16 mouse cellular contexts compared by ENCODE assay signal in genomic region chr16:91126734-91127524, GRCm38 (mm10). TPM values are rescaled to one million over a fixed set of nuclear protein-coding genes. Genes with fewer than 3 reads are reported as not detected.
"Had no signal": no experiment of that assay in that cellular context is flagged by ENCODE, and none has a peak within 500 bp of the region (broad histone marks: within the 10 kb centered on the region; RNA-seq: fewer than 3 reads in every experiment).

No protein-coding gene starts in this region.

- H3K9ac ChIP-seq: neural tube, embryonic 15.5 days; stomach, embryonic 15.5 days had no signal

- H3K4me3 ChIP-seq: neural tube, embryonic 15.5 days; stomach, embryonic 15.5 days had no signal

- H3K27ac ChIP-seq: neural tube, embryonic 15.5 days; stomach, embryonic 15.5 days; stomach, postnatal 0 days had no signal

- H3K36me3 ChIP-seq: neural tube, embryonic 15.5 days; stomach, embryonic 15.5 days had no signal

- DNase-seq: retina, postnatal 1 day; right cerebral cortex, adult 18-20 months; right cerebral cortex, postnatal 14 days; right cerebral cortex, postnatal 25 days; right cerebral cortex, postnatal 4 days; spleen, adult 18-20 months; thymus, adult 18-20 months; thymus, adult 2 months; thymus, postnatal 14 days; thymus, postnatal 25 days; thymus, postnatal 36 days; thymus, postnatal 4 days had no signal

- H3K4me2 ChIP-seq: neural tube, embryonic 15.5 days; stomach, embryonic 15.5 days had no signal

- H3K27me3 ChIP-seq: stomach, embryonic 15.5 days had no signal

- H3K4me1 ChIP-seq: neural tube, embryonic 15.5 days; stomach, embryonic 15.5 days had no signal

- H3K9me3 ChIP-seq: neural tube, embryonic 15.5 days; stomach, embryonic 15.5 days had no signal

RNA-seq across cellular contexts. Expression of gene 4932438H23Rik, which starts 32.0 kb away (rescaled TPM):
- polyA plus RNA-seq: spleen, adult 2 months had no signal
